Mouse (Mus musculus) kidney, adult 11 months (tissue): Measurements from ENCODE around the gene Coa3.
"Not testable (repeated sequence)": the region's sequence is repeated elsewhere in the genome, so short reads cannot be mapped to it uniquely, and the experiment has no call there.

Source experiments
- DNase-seq: peaks from one replicate; pipeline ENCODE4 v3.0.0; 2022

Gene Coa3

GRCm38 (mm10) chr11:101278223-101279192, at the start of gene Coa3, which contains the start of gene Cntd1:
Gene Coa3, minus strand, starts transcription at chr11:101279114.
Gene Cntd1, plus strand, starts transcription at chr11:101279012.
- DNase-seq: peak; percentile 91

- no peak for DNase-seq
Observed at GRCm38 (mm10) chr11:101327311-101327710, 48.4 kb upstream of the Coa3 start.

GRCm38 (mm10) chr11:101326147-101326546, 47.2 kb upstream of the Coa3 start:
- DNase-seq: no peak

DNA sequence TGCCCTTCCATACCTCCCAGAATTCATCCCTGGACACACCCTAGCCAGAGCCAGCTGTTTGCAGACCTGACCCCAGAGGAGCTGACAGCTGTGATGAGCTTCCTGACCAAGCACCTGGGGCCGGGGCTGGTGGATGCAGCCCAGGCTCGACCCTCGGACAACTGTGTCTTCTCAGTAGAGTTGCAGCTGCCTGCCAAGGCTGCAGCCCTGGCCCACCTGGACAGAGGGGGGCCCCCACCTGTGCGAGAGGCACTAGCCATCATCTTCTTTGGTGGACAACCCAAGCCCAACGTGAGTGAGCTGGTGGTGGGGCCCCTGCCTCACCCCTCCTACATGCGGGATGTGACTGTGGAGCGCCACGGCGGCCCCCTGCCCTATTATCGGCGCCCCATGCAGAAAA, 46.3 kb upstream of the Coa3 start:
- not testable (repeated sequence) for DNase-seq

GRCm38 (mm10) chr11:101324763-101325162, 45.8 kb upstream of the Coa3 start, which contains the start of gene Aoc2:
Gene Aoc2, plus strand, starts transcription at chr11:101325063.
- DNase-seq: no peak

GRCm38 (mm10) chr11:101323609-101324008, 44.7 kb upstream of the Coa3 start:
- DNase-seq: peak; percentile 77

GRCm38 (mm10) chr11:101316501-101316917, 37.6 kb upstream of the Coa3 start:
- DNase-seq: no peak

- DNase-seq: peak; percentile 92
Observed at GRCm38 (mm10) chr11:101315665-101316500, 37.0 kb upstream of the Coa3 start, which contains the start of gene Psme3. Gene Psme3, plus strand, starts transcription at chr11:101316213.

GRCm38 (mm10) chr11:101315082-101315650, 36.3 kb upstream of the Coa3 start:
- no peak for DNase-seq

DNA sequence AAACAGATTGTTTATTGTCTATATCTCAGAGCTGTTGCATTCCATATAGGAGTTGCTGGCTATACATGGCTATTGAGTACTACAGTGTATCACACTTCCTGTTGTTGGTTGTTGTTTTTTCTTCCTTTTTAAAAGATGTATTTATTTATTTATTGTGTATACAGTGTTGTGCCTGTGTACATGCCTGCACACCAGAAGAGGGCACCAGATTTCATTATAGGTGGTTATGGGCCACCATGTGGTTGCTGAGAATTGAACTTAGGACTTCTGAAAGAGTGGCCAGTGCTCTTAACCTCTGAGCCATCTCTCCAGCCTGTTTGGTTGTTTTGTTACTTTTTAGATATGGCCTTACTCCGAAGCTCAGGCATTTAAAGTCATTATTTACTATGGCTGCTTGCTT, 35.7 kb upstream of the Coa3 start:
- no peak for DNase-seq

- DNase-seq: no peak
Observed at GRCm38 (mm10) chr11:101312150-101312549, 33.2 kb upstream of the Coa3 start.

- no peak for DNase-seq
Observed at GRCm38 (mm10) chr11:101311083-101311482, 32.2 kb upstream of the Coa3 start.

- no peak for DNase-seq
Observed at GRCm38 (mm10) chr11:101307744-101308143, 28.8 kb upstream of the Coa3 start.

DNA sequence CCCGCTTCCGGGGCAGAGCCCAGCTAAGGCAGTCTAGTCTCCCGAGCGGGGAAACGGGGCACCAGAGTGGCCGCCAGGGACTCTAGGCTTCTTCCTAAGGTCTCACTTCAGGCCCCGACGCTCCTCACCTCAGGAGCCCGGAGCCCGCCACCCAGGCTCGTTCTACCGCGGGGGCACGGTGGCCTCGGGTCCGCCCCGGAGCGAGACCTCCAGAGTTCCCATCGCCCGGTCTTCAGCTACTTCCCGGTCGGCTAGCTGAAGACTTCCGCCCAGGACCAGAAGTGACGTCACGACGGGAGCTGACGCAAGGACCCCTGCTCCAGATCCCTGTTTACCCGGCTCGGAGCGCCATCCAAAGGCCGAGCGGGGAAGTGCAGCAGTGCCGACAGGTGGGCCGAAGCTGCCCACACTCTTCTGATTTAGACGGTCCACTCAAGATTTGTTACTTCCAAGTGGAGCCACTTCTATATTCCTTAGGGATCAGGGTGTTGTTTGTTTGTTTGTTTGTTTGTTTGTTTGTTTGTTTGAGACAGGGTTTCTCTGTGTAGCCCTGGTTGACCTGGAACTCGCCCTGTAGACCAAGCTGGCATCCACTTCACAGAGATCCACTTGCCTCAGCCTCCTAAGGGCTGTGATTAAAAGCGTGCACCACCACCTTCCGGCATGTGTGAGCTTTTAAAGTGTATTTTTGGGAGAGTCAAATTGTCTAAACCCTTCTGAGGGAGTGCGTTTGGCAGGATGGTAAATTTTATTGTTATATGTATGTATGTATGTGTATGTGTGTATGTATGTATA, 23.3 kb upstream of the Coa3 start, which contains the start of gene Becn1:
TSS of gene Becn1 (minus strand) at position 283 of the 795 bp plus-strand sequence.
- DNase-seq: peak; percentile 93

GRCm38 (mm10) chr11:101301299-101302003, 22.5 kb upstream of the Coa3 start:
- DNase-seq: no peak

DNA sequence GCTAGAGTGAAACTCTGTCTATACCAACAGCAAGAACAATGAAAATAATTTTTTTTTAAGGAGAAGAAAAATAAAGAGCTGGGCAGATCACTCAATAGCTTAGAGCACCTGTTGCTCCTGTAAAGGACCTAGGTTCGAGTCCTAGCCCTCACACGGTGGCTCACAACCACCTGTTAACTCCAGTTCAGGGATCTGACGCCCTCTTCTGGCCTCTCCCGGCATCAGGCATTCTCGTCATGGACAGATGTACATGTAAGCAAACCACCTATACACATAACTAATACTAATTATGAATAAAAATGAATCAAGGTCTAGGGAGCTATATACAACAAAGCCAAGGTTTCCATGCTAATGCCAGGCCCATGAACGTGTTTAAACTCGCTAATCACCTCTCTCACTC, 22.0 kb upstream of the Coa3 start:
- no peak for DNase-seq

DNA sequence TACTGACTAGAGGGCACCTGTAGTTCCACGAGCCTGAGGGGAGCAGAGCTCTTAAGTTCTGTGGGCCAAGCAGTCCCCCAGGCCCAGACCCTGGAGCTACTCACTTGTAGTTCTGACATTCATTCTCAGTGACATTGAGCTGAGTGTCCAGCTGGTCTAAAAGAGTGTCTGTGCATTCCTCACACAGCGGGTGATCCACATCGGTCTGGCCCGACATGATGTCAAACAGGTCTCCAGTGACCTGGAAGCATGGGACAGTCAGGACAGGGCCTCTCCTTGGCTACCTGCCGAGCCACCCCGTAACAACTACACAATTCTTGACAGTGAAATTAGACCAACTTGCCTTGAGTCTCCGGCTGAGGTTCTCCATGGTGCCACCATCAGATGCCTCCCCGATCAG, 16.3 kb upstream of the Coa3 start:
- no peak for DNase-seq

DNA sequence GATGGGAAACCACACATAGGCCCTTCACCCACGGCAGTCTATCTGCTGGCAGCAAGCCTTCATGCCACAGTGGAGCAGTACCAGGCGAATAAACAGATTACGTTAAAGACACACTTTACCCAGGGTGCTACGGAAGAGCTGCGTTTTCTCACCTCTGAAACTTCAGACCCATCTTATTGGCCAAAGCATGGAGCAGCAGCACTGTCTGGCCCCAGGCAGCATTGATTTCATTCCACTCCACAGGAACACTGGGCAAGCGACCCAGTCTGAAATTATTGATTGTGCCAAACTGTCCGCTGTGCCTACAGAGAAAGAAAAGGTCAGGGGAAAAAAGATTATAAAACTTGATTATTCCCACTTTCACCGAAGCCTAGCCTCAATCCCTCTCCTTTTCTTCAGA, 12.3 kb upstream of the Coa3 start:
- DNase-seq: no peak

GRCm38 (mm10) chr11:101287306-101287705, 8.4 kb upstream of the Coa3 start:
- no peak for DNase-seq

DNA sequence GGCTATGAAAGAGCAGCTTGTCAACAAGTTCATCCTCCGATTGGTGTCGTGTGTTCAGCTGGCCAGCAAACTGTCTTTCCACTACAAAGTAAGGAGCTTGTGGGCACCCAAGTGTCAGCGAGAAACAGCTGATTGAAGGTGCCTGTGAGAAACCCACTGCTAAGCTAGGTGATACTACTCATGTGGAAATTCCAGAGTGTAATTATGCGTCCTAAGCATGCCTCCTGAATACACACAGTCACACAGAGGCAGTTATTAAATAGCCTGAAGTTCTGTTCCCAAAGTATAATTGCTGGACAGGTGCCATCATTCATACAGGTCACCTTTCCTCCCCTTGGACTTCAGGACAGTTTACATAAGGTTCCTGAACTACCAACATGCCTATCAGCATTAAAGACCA, 4.9 kb upstream of the Coa3 start:
- DNase-seq: peak; percentile 79

DNA sequence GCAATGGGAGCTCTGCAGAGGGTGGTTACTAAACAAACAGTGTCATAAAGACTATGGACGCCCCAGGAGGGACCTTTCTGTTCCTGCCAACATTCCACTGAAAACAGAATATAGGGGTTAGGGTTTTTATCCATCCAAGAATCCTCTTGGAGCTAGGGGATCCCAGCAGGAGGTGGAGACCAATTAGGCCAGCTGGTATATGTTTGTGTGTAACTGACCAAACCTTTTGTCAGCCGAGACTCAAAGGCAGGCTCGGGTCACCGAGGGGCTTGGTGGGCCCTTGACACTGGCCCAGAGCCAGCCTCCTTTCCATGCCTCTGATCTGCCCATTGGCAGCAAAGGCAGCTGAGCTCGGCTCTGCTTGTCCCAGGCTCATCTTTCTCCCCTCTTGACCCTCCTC, 4.0 kb upstream of the Coa3 start:
- DNase-seq: no peak
